24 mouse cellular contexts compared by ENCODE assay signal in the genomic region with DNA sequence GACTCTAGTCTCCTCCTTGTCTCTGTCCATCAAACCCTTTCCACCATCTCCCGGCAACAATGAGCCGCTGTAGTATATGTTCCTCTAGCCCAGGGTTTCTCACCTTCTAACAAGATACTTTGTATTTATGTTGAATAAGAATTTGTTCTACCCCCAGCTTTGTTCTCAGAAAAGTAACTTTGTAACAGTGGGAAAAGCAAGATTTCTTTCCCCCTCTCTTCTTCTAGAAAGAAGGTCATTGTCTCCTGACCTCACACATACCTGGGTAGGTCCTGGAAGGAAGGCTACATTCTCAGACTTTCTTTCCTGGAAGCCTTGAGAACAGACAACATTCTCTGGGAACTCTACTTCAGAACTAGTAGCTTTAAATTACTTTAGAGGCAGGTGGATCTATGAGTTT.
"Had no signal": no experiment of that assay in that cellular context is flagged by ENCODE, and none has a peak within 500 bp of the region (broad histone marks: within the 10 kb centered on the region; RNA-seq: fewer than 3 reads in every experiment).

A gene (minus strand): TSS at position 101 of the 400 bp plus-strand sequence.

- H3K9ac ChIP-seq: hindbrain, embryonic 12.5 days; hindbrain, embryonic 14.5 days; intestine, embryonic 15.5 days; limb, embryonic 13.5 days; limb, embryonic 15.5 days; liver, embryonic 12.5 days; liver, embryonic 14.5 days had no signal

- H3K27ac ChIP-seq: heart, adult 2 months; hindbrain, embryonic 10.5 days; hindbrain, embryonic 12.5 days; hindbrain, embryonic 14.5 days; intestine, embryonic 15.5 days; limb, embryonic 13.5 days; limb, embryonic 15.5 days; liver, embryonic 12.5 days; liver, embryonic 14.5 days had no signal

- ATAC-seq: hindbrain, embryonic 16.5 days; inflammation-experienced regulatory T-cells, adult 6 months; intestine, embryonic 15.5 days; intestine, postnatal 0 days; liver, embryonic 12.5 days had no signal

- H3K4me3 ChIP-seq: heart, adult 2 months; hindbrain, embryonic 10.5 days; hindbrain, embryonic 12.5 days; intestine, embryonic 15.5 days; limb, embryonic 13.5 days; limb, embryonic 15.5 days; liver, embryonic 12.5 days had no signal

- H3K36me3 ChIP-seq: hindbrain, embryonic 10.5 days; hindbrain, embryonic 12.5 days; intestine, embryonic 15.5 days; limb, embryonic 13.5 days; limb, embryonic 15.5 days; liver, embryonic 12.5 days had no signal

- H3K4me2 ChIP-seq: heart, embryonic 11.5 days; hindbrain, embryonic 12.5 days; hindbrain, embryonic 14.5 days; intestine, embryonic 15.5 days; limb, embryonic 13.5 days; limb, embryonic 15.5 days; liver, embryonic 12.5 days had no signal

- H3K9me3 ChIP-seq: hindbrain, embryonic 10.5 days; hindbrain, embryonic 12.5 days; intestine, embryonic 15.5 days; limb, embryonic 13.5 days; limb, embryonic 15.5 days; liver, embryonic 12.5 days had no signal

- DNase-seq: gastrocnemius, postnatal 14 days; gastrocnemius, postnatal 36 days; heart, adult 11 months; heart, adult 2 months; heart, postnatal 10 days; heart, postnatal 4 days; kidney, adult 18-20 months; kidney, postnatal 14 days; kidney, postnatal 4 days; layer of hippocampus, adult 9-11 months; layer of hippocampus, postnatal 36 days; left cerebral cortex, postnatal 4 days had no signal
